Mouse (Mus musculus): Measurements from ENCODE around the gene Mmp11. TPM values are rescaled to one million over a fixed set of nuclear protein-coding genes. Genes with fewer than 3 reads are reported as not detected.

Gene Mmp11
- polyA plus RNA-seq, 1 experiment from 2014 or later, result 56.1 TPM

GRCm38 (mm10) chr10:75951424-75952050, 15.2 kb upstream of the Mmp11 start:
- Histone ChIP-seq H3K36me3 (replicated peaks; ENCODE audit: control insufficient read depth, insufficient read depth, low read depth, low read length) (no peaks in the 10 kb centered on the region), H3K4me2 (ENCODE audit: low read depth, low read length) (peak overlapping the region; percentile 84), H3K9me3 (replicated peaks; ENCODE audit: control insufficient read depth, low read length) (no peaks in the 10 kb centered on the region), H3K27ac (replicated peaks; ENCODE audit: low read depth, low read length) (no peak overlapping the region), H3K27me3 (ENCODE audit: control insufficient read depth, insufficient read depth, low read length) (no peaks in the 10 kb centered on the region), H3K4me1 (ENCODE audit: control insufficient read depth, insufficient read depth, low read length) (no peaks in the 10 kb centered on the region), H3K9ac (replicated peaks; ENCODE audit: low read length) (peak overlapping the region; percentile 50), H3K4me3 (ENCODE audit: low read depth, low read length) (peak overlapping the region; percentile 41)
- ATAC-seq (replicated peaks; ENCODE audit: insufficient number of reproducible peaks, low FRiP score, low TSS enrichment, low read depth) (0 out of 2 replicates have a peak, but pooled peaks have one; percentile 1), DNase-seq (ENCODE audit: low spot score) (peak; percentile 71)
- 4% methylated on average over 13 of the region's 13 CpGs for whole genome bisulfite sequencing

GRCm38 (mm10) chr10:75950791-75951210, 14.5 kb upstream of the Mmp11 start:
- no peak overlapping the region for H3K27ac ChIP-seq (replicated peaks; ENCODE audit: low read depth, low read length)

GRCm38 (mm10) chr10:75949053-75950045, 13.1 kb upstream of the Mmp11 start:
- 76% methylated on average over 22 of the region's 22 CpGs for WGBS
- Histone ChIP-seq H3K4me2 (ENCODE audit: low read depth, low read length) (no peak overlapping the region), H3K9me3 (replicated peaks; ENCODE audit: control insufficient read depth, low read length) (no peaks in the 10 kb centered on the region), H3K9ac (replicated peaks; ENCODE audit: low read length) (no peak overlapping the region), H3K36me3 (replicated peaks; ENCODE audit: control insufficient read depth, insufficient read depth, low read depth, low read length) (no peaks in the 10 kb centered on the region), H3K4me1 (ENCODE audit: control insufficient read depth, insufficient read depth, low read length) (no peaks in the 10 kb centered on the region), H3K27ac (replicated peaks; ENCODE audit: low read depth, low read length) (no peak overlapping the region), H3K27me3 (ENCODE audit: control insufficient read depth, insufficient read depth, low read length) (no peaks in the 10 kb centered on the region), H3K4me3 (ENCODE audit: low read depth, low read length) (no peak overlapping the region)
- ATAC-seq (replicated peaks; ENCODE audit: insufficient number of reproducible peaks, low FRiP score, low TSS enrichment, low read depth) (no peak), DNase-seq (ENCODE audit: low spot score) (no peak)

More at GRCm38 (mm10) chr10:75950791-75951210, 14.5 kb upstream of the Mmp11 start:
- H3K36me3 ChIP-seq (replicated peaks; ENCODE audit: control insufficient read depth, insufficient read depth, low read depth, low read length), result no peaks in the 10 kb centered on the region
- H3K9me3 ChIP-seq (replicated peaks; ENCODE audit: control insufficient read depth, low read length), result no peaks in the 10 kb centered on the region
- under 1% methylated on average over 23 of the region's 23 CpGs for WGBS
- peak overlapping the region; percentile 84 for H3K4me2 ChIP-seq (ENCODE audit: low read depth, low read length)
- DNase-seq (ENCODE audit: low spot score) (peak; percentile 62), ATAC-seq (replicated peaks; ENCODE audit: insufficient number of reproducible peaks, low FRiP score, low TSS enrichment, low read depth) (peak; percentile 40; the same call in 1 of the 2 replicates)
- no peaks in the 10 kb centered on the region for H3K27me3 ChIP-seq (ENCODE audit: control insufficient read depth, insufficient read depth, low read length)
- no peaks in the 10 kb centered on the region for H3K4me1 ChIP-seq (ENCODE audit: control insufficient read depth, insufficient read depth, low read length)
- peak overlapping the region; percentile 41 for H3K4me3 ChIP-seq (ENCODE audit: low read depth, low read length)
- peak overlapping the region; percentile 50 for H3K9ac ChIP-seq (replicated peaks; ENCODE audit: low read length)

GRCm38 (mm10) chr10:75948079-75948478, 11.8 kb upstream of the Mmp11 start:
- Histone ChIP-seq H3K27ac (replicated peaks; ENCODE audit: low read depth, low read length) (no peak overlapping the region), H3K4me3 (ENCODE audit: low read depth, low read length) (no peak overlapping the region), H3K27me3 (ENCODE audit: control insufficient read depth, insufficient read depth, low read length) (no peaks in the 10 kb centered on the region), H3K4me2 (ENCODE audit: low read depth, low read length) (no peak overlapping the region), H3K9me3 (replicated peaks; ENCODE audit: control insufficient read depth, low read length) (no peaks in the 10 kb centered on the region), H3K4me1 (ENCODE audit: control insufficient read depth, insufficient read depth, low read length) (no peaks in the 10 kb centered on the region), H3K36me3 (replicated peaks; ENCODE audit: control insufficient read depth, insufficient read depth, low read depth, low read length) (no peaks in the 10 kb centered on the region), H3K9ac (replicated peaks; ENCODE audit: low read length) (no peak overlapping the region)
- DNase-seq (ENCODE audit: low spot score), result no peak
- no peak for ATAC-seq (replicated peaks; ENCODE audit: insufficient number of reproducible peaks, low FRiP score, low TSS enrichment, low read depth)
- 78% methylated on average over 5 of the region's 5 CpGs for WGBS

GRCm38 (mm10) chr10:75945896-75946295, 9.6 kb upstream of the Mmp11 start:
- no peak overlapping the region for H3K4me3 ChIP-seq (ENCODE audit: low read depth, low read length)
- H3K36me3 ChIP-seq (replicated peaks; ENCODE audit: control insufficient read depth, insufficient read depth, low read depth, low read length), result no peaks in the 10 kb centered on the region
- no peaks in the 10 kb centered on the region for H3K4me1 ChIP-seq (ENCODE audit: control insufficient read depth, insufficient read depth, low read length)
- no peaks in the 10 kb centered on the region for H3K9me3 ChIP-seq (replicated peaks; ENCODE audit: control insufficient read depth, low read length)
- 77% methylated on average over 7 of the region's 7 CpGs for WGBS
- no peak overlapping the region for H3K27ac ChIP-seq (replicated peaks; ENCODE audit: low read depth, low read length)
- DNase-seq (ENCODE audit: low spot score) (no peak), ATAC-seq (replicated peaks; ENCODE audit: insufficient number of reproducible peaks, low FRiP score, low TSS enrichment, low read depth) (no peak)
- no peak overlapping the region for H3K9ac ChIP-seq (replicated peaks; ENCODE audit: low read length)
- no peaks in the 10 kb centered on the region for H3K27me3 ChIP-seq (ENCODE audit: control insufficient read depth, insufficient read depth, low read length)
- no peak overlapping the region for H3K4me2 ChIP-seq (ENCODE audit: low read depth, low read length)

- whole genome bisulfite sequencing, result 93% methylated on average over 7 of the region's 7 CpGs
- H3K36me3 ChIP-seq (replicated peaks; ENCODE audit: control insufficient read depth, insufficient read depth, low read depth, low read length), result no peaks in the 10 kb centered on the region
- no peaks in the 10 kb centered on the region for H3K9me3 ChIP-seq (replicated peaks; ENCODE audit: control insufficient read depth, low read length)
- H3K27ac ChIP-seq (replicated peaks; ENCODE audit: low read depth, low read length), result no peak overlapping the region
- ATAC-seq (replicated peaks; ENCODE audit: insufficient number of reproducible peaks, low FRiP score, low TSS enrichment, low read depth) (no peak), DNase-seq (ENCODE audit: low spot score) (no peak)
- H3K4me1 ChIP-seq (ENCODE audit: control insufficient read depth, insufficient read depth, low read length), result no peaks in the 10 kb centered on the region
- no peaks in the 10 kb centered on the region for H3K27me3 ChIP-seq (ENCODE audit: control insufficient read depth, insufficient read depth, low read length)
- no peak overlapping the region for H3K9ac ChIP-seq (replicated peaks; ENCODE audit: low read length)
- no peak overlapping the region for H3K4me2 ChIP-seq (ENCODE audit: low read depth, low read length)
- no peak overlapping the region for H3K4me3 ChIP-seq (ENCODE audit: low read depth, low read length)
Measured at GRCm38 (mm10) chr10:75945213-75945612, 8.9 kb upstream of the Mmp11 start.

- Histone ChIP-seq H3K4me3 (ENCODE audit: low read depth, low read length) (no peak overlapping the region), H3K4me2 (ENCODE audit: low read depth, low read length) (no peak overlapping the region), H3K4me1 (ENCODE audit: control insufficient read depth, insufficient read depth, low read length) (no peaks in the 10 kb centered on the region), H3K27ac (replicated peaks; ENCODE audit: low read depth, low read length) (no peak overlapping the region), H3K9me3 (replicated peaks; ENCODE audit: control insufficient read depth, low read length) (no peaks in the 10 kb centered on the region), H3K36me3 (replicated peaks; ENCODE audit: control insufficient read depth, insufficient read depth, low read depth, low read length) (no peaks in the 10 kb centered on the region), H3K27me3 (ENCODE audit: control insufficient read depth, insufficient read depth, low read length) (no peaks in the 10 kb centered on the region), H3K9ac (replicated peaks; ENCODE audit: low read length) (no peak overlapping the region)
- DNase-seq (ENCODE audit: low spot score) (no peak), ATAC-seq (replicated peaks; ENCODE audit: insufficient number of reproducible peaks, low FRiP score, low TSS enrichment, low read depth) (no peak)
- WGBS, result 29% methylated on average over 11 of the region's 11 CpGs
Measured at GRCm38 (mm10) chr10:75944066-75944772, 7.9 kb upstream of the Mmp11 start.
